Mouse (Mus musculus) brain, adult 10 weeks (tissue): ENCODE results near the gene Gm10230. TPM values are rescaled to one million over a fixed set of nuclear protein-coding genes. Genes with fewer than 3 reads are reported as not detected.

Experiments used
- polyA plus RNA-seq: library from polyadenylated mRNA; stranded (reverse); fragments of 350-450 nt; fragmentation: Illumina TruSeq; extraction: RNeasy Lipid Tissue Mini Kit (QIAGEN cat#74804); gene quantifications from one replicate; pipeline ENCODE4 v1.2.3, GENCODE M21; 2015; ENCODE audit warnings: low read depth, low replicate concordance

Gm10230 gene
- not detected for polyA plus RNA-seq

GRCm38 (mm10) chrX:27494782-27495181 is at the start of gene Gm10230:
Gm10230 (minus strand) TSS chrX:27494882.

